Mouse (Mus musculus) liver, embryonic 13.5 days (tissue): ENCODE data around the gene Ighmbp2. TPM values are rescaled to one million over a fixed set of nuclear protein-coding genes. Genes with fewer than 3 reads are reported as not detected.

Experiments
- ATAC-seq: fragments of 200-750 bp; cut with Nextera tagmentation; 2 replicates; pipeline ENCODE4 v1.8.0; 2017; ENCODE audit warnings: low read depth, mild to moderate bottlenecking, moderate number of reproducible peaks, moderate library complexity
- DNase-seq: peaks from one replicate; pipeline ENCODE4 v3.0.0; 2022
- H3K27ac ChIP-seq: fragments of 300-500 bp; sonication (generic); 2 replicates; pipeline ENCODE4 v1.5.1; 2015; ENCODE audit warnings: moderate library complexity, mild to moderate bottlenecking, inconsistent platforms
- H3K27me3 ChIP-seq: fragments of 300-500 bp; sonication (generic); 2 replicates; pipeline ENCODE4 v1.6.1; 2015; ENCODE audit warnings: mild to moderate bottlenecking, inconsistent platforms
- H3K36me3 ChIP-seq: fragments of 300-500 bp; sonication (generic); 2 replicates; pipeline ENCODE4 v1.6.1; 2015; ENCODE audit warnings: mild to moderate bottlenecking, inconsistent platforms
- H3K4me1 ChIP-seq: fragments of 300-500 bp; sonication (generic); replicated peaks from 2 replicates; pipeline ENCODE4 v1.6.1; 2015; ENCODE audit warnings: inconsistent platforms
- H3K4me2 ChIP-seq: fragments of 300-500 bp; sonication (generic); 2 replicates; pipeline ENCODE4 v1.6.1; 2015; ENCODE audit warnings: inconsistent platforms, mild to moderate bottlenecking, moderate library complexity
- H3K4me3 ChIP-seq: fragments of 300-500 bp; sonication (generic); replicated peaks from 2 replicates; pipeline ENCODE4 v1.5.1; 2015; ENCODE audit warnings: mild to moderate bottlenecking, inconsistent platforms
- H3K9ac ChIP-seq: fragments of 300-500 bp; sonication (generic); 2 replicates; pipeline ENCODE4 v1.6.1; 2015; ENCODE audit warnings: mild to moderate bottlenecking, inconsistent platforms
- H3K9me3 ChIP-seq: fragments of 300-500 bp; sonication (generic); replicated peaks from 2 replicates; pipeline ENCODE4 v1.6.1; 2016; ENCODE audit warnings: inconsistent platforms
- WGBS: fragments of 180-500 bp; shearing (Covaris S2); methylation state at CpG from one replicate; pipeline ENCODE4 v1.1.7; 2015; ENCODE audit not compliant: insufficient replicate concordance; 5-methylcytosine and 5-hydroxymethylcytosine counted together
- polyA plus RNA-seq: library from polyadenylated mRNA; unstranded; fragments of >200 nt; fragmentation: Nextera tagmentation; extraction: Ambion mirVana; gene quantifications from 2 replicates; pipeline ENCODE4 v1.2.1, GENCODE M21; 2015

The Ighmbp2 gene
- 3.8 TPM in 2 replicates for polyA plus RNA-seq

DNA sequence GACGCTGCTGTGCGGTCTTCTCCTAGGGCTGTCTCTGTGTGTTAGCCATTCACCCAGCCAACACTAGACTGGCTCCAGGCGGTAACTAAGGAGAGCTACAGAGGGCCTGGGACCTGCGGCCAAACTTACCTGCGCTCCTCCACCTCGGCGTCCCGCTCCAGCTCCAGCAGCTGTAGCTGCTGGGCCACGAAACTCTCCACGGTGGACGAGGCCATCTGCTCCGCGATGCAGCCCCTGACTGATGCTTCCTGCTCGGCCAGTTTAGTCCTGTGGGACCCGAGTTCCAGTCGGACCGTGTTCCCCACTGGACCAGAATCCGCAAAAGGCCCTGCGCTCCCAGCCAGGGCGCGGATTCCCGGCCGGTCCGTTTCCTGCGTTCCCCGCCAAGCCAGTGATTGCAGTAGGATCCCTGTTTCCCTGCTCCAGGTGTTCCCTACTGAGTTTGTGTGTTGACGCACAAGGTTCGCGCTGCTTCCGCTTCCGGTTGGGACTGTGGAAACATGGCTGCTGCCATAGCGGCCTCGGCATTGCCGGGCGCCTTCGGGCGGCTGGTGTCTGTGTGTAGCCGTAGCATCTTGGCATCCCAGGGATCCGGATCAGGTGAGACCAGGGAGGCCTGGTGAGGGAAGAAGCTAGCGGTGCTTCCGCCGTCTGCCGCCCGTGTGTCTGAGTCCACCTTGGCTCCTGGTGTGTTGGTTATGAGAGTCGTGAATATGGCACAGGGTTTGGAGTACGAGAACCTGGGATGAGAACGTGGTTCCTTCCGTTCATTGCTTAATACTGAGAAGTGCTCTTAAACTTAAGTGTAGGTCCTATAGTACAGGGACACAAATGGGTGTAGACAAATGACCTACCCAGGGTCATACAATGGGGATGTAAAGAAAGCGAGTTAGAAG is at the start of gene Ighmbp2, which contains the start of gene Mrpl21:
Ighmbp2 (minus strand) TSS at position 446 of the 896 bp plus-strand sequence.
Mrpl21 (plus strand) TSS at position 330 of the 896 bp plus-strand sequence.
- Histone ChIP-seq H3K9me3 (no peaks in the 10 kb centered on the region), H3K9ac (peak within 1 kb of the TSS; percentile 82), H3K27ac (peak within 1 kb of the TSS; percentile 10; the same call in 1 of the 2 replicates), H3K4me1 (peaks cover 27% of the 10 kb centered on the region), H3K27me3 (no peaks in the 10 kb centered on the region), H3K4me2 (peak within 1 kb of the TSS; percentile 84), H3K36me3 (peaks cover 56% of the 10 kb centered on the region), H3K4me3 (peak within 1 kb of the TSS; percentile 78)
- DNase-seq (peak; percentile 78), ATAC-seq (peak; percentile 88)
- under 1% methylated on average over 49 of the region's 49 CpGs for WGBS

DNA sequence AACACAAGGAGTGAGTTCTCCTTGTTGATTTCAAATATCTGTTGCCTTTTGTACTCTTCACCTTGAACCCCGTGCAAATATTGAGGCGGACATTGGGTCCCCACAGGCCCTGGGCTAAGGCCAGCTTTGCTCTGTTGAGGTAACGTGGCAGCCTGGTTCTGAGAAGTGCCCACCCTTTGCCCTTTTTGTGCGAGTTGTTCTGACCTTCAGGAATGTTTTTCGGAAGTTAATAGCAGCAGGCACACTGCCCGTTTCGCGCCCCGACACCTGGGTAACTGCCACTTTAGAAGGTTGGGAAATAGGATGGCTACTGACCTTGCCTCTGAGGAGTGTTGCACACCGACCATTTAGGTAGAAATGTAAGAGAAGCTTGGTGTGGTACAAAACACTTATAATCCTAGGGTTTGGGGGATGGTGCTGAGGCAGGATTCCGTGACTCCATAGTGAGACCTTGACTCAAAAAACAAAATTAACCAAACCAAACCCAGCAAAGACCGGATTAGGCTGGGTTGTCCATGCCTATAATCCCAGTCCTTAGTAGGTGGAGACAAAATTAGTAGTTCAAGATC is 43.7 kb upstream of the Ighmbp2 start:
- ATAC-seq (no peak), DNase-seq (no peak)
- Histone ChIP-seq H3K9me3 (no peaks in the 10 kb centered on the region), H3K9ac (no peak overlapping the region), H3K27me3 (no peaks in the 10 kb centered on the region), H3K36me3 (no peaks in the 10 kb centered on the region), H3K4me1 (peaks cover 75% of the 10 kb centered on the region), H3K4me3 (0 out of 2 replicates have a peak overlapping the region, but pooled peaks have one; percentile 70), H3K4me2 (no peak overlapping the region), H3K27ac (peak overlapping the region; percentile 90; the same call in 1 of the 2 replicates)
- 80% methylated on average over 12 of the region's 12 CpGs for WGBS

GRCm38 (mm10) chr19:3325771-3326478 is 43.1 kb upstream of the Ighmbp2 start:
- WGBS = 47% methylated on average over 15 of the region's 15 CpGs

DNA sequence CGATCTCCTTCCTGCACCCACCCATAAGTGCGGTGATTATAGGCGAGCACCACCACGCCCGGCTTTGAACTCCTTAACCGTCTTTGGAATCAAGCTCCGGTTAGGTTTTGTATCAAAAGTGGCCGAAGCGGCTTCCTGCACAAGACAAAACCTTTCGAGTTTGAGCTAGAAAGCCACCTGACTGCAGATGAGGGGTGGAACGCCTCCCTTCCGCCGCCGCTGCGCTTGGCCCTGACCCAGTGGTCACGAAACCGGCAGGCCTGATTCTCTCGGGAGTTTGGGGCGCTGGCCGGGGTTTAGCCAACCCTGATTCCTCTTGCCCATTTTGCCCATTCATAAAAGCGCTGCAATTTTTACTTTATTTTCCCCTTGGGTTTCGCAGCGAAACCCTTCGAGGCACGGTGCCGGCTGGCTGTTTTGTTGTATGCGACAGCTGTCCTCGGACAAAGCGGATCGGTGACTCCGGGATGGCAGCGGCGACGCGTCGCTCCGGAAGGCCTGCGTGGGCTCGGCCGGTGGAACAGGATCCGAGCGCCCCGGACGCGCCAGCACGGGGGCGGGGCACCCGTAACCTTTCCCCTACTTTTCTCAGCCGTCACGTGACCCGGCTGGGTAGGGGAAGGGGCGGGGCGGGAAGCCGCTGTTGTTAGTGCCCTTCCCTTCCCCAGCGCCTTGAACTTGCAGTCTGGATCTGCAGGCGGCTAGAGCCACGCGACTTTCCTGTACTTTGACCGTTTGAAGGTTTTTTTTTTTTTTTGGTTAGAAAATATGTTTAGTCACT is 42.3 kb upstream of the Ighmbp2 start:
- H3K9ac ChIP-seq = peak overlapping the region; percentile 78
- H3K9me3 ChIP-seq = no peaks in the 10 kb centered on the region
- H3K36me3 ChIP-seq = no peaks in the 10 kb centered on the region
- peaks cover 81% of the 10 kb centered on the region for H3K4me1 ChIP-seq
- DNase-seq (peak; percentile 88), ATAC-seq (peak; percentile 56)
- no peaks in the 10 kb centered on the region for H3K27me3 ChIP-seq
- peak overlapping the region; percentile 70 for H3K4me3 ChIP-seq
- under 1% methylated on average over 59 of the region's 59 CpGs for WGBS
- peak overlapping the region; percentile 90 for H3K27ac ChIP-seq
- H3K4me2 ChIP-seq = peak overlapping the region; percentile 99

More at GRCm38 (mm10) chr19:3325771-3326478, 43.1 kb upstream of the Ighmbp2 start:
- peak overlapping the region; percentile 70 for H3K4me3 ChIP-seq
- H3K36me3 ChIP-seq = no peaks in the 10 kb centered on the region
- peak overlapping the region; percentile 99 for H3K4me2 ChIP-seq
- no peaks in the 10 kb centered on the region for H3K9me3 ChIP-seq
- ATAC-seq = no peak
- peaks cover 79% of the 10 kb centered on the region for H3K4me1 ChIP-seq
- H3K27me3 ChIP-seq = no peaks in the 10 kb centered on the region
- DNase-seq = no peak
- H3K9ac ChIP-seq = peak overlapping the region; percentile 66
- H3K27ac ChIP-seq = peak overlapping the region; percentile 90

- Histone ChIP-seq H3K4me1 (peaks cover 82% of the 10 kb centered on the region), H3K36me3 (no peaks in the 10 kb centered on the region), H3K27ac (peak overlapping the region; percentile 90), H3K9ac (peak overlapping the region; percentile 78), H3K4me2 (peak overlapping the region; percentile 99), H3K9me3 (no peaks in the 10 kb centered on the region), H3K27me3 (no peaks in the 10 kb centered on the region), H3K4me3 (peak overlapping the region; percentile 70)
- DNase-seq (peak; percentile 23), ATAC-seq (no peak)
- WGBS = 2% methylated on average over 17 of the region's 17 CpGs
Observed at GRCm38 (mm10) chr19:3324271-3324811, 41.5 kb upstream of the Ighmbp2 start.

DNA sequence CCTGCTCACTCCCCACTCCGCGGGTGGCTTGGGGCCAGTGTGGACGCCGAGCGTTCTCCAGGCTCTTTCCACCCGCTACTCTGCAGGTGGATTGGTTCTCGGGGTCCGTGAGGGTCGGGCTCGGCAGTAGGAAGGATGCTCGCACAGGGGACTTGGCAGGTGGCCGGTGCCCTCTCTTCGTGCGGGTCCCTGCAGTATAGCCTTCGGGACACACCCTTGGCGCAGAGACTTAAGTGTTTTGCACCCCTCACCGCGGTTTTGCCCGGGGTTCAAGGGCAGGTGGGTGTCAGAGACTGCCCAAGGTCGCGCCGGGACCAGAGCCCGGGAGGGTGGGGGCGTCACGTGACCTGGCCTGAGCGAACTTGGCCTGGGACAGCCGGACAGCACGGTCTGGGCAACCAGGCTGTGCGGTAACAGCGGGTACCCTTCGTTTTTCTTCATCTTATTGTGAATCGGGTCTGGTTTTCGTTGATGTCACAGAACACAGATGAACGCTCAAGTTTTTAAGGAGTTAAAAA is 41.0 kb upstream of the Ighmbp2 start:
- peak overlapping the region; percentile 99 for H3K4me2 ChIP-seq
- peak overlapping the region; percentile 70 for H3K4me3 ChIP-seq
- DNase-seq = peak; percentile 53
- under 1% methylated on average over 34 of the region's 34 CpGs for WGBS
- H3K27me3 ChIP-seq = no peaks in the 10 kb centered on the region
- H3K4me1 ChIP-seq = peaks cover 77% of the 10 kb centered on the region
- peak overlapping the region; percentile 90 for H3K27ac ChIP-seq
- ATAC-seq = peak; percentile 3; the same call in 1 of the 2 replicates
- no peaks in the 10 kb centered on the region for H3K9me3 ChIP-seq
- no peaks in the 10 kb centered on the region for H3K36me3 ChIP-seq
- H3K9ac ChIP-seq = peak overlapping the region; percentile 78

DNA sequence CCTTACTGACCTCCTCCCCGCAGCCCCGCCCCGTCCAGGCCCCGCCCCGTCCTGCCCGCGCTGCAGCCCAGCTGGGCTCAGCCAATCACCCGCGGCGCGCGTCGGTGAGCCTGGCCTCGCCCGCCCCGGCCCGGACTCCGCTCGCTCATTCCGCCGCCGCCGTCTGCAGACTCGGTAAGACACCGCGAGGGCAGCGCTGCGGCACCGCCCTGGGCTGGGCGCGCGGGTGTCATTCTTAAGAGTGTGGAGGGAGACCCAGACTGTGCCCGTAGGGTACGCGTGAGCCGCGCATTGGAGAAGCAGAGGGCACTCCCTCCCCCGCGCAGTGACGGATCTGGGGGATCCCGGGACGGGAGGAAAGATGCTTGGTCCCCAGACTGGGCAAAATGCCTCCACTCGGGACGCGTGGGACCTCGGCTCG is 40.4 kb upstream of the Ighmbp2 start:
- no peaks in the 10 kb centered on the region for H3K36me3 ChIP-seq
- H3K4me3 ChIP-seq = peak overlapping the region; percentile 70
- H3K27ac ChIP-seq = peak overlapping the region; percentile 90
- H3K9ac ChIP-seq = peak overlapping the region; percentile 78
- under 1% methylated on average over 47 of the region's 47 CpGs for WGBS
- peaks cover 71% of the 10 kb centered on the region for H3K4me1 ChIP-seq
- H3K4me2 ChIP-seq = peak overlapping the region; percentile 99
- DNase-seq (peak; percentile 88), ATAC-seq (peak; percentile 89)
- H3K27me3 ChIP-seq = no peaks in the 10 kb centered on the region
- no peaks in the 10 kb centered on the region for H3K9me3 ChIP-seq

GRCm38 (mm10) chr19:3322261-3322969 is 39.6 kb upstream of the Ighmbp2 start, which contains the start of gene Cpt1a:
TSS of gene Cpt1a (plus strand) at chr19:3322334.
- WGBS = 1% methylated on average over 26 of the region's 26 CpGs
- ATAC-seq (peak; percentile 21; the same call in 1 of the 2 replicates), DNase-seq (peak; percentile 58)
- Histone ChIP-seq H3K9me3 (no peaks in the 10 kb centered on the region), H3K4me2 (peak within 1 kb of the TSS; percentile 99), H3K9ac (peak within 1 kb of the TSS; percentile 78), H3K36me3 (no peaks in the 10 kb centered on the region), H3K27me3 (no peaks in the 10 kb centered on the region), H3K27ac (peak within 1 kb of the TSS; percentile 60; the same call in 1 of the 2 replicates), H3K4me1 (peaks cover 66% of the 10 kb centered on the region), H3K4me3 (peak within 1 kb of the TSS; percentile 70)

DNA sequence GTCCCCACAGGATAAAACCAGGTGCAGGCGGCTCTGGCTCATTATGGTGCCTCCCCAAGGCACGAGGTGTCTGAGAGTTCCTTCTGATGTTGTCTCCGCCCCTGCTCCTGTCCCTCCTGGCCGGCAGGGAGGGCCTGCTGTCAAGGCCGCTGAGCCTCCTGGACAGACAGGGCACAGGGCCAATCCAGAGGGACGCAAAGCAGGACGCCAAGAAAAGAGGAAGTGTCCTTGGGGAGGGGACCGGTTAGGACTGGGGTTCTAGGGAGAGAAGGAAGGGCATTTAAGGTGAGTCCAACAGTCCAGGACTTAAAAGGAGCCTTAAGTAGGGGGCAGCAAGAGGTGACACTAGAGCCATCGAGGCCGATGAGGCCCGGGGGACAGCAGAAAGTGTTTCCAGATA is 38.8 kb upstream of the Ighmbp2 start:
- Histone ChIP-seq H3K4me2 (peak overlapping the region; percentile 99), H3K27me3 (no peaks in the 10 kb centered on the region), H3K9ac (peak overlapping the region; percentile 64; the same call in 1 of the 2 replicates), H3K27ac (no peak overlapping the region), H3K36me3 (no peaks in the 10 kb centered on the region), H3K9me3 (no peaks in the 10 kb centered on the region), H3K4me3 (peak overlapping the region; percentile 70), H3K4me1 (peaks cover 63% of the 10 kb centered on the region)
- ATAC-seq (no peak), DNase-seq (peak; percentile 29)
- 14% methylated on average over 11 of the region's 11 CpGs for WGBS
